Mouse (Mus musculus): ENCODE data around the gene Ctcf.

GRCm38 (mm10) chr8:105604804-105605381 lies 31.5 kb upstream of the Ctcf start, which contains the start of gene Ripor1:
- peak; percentile 87 for TF ChIP-seq POLR2A (IDR thresholded peaks at IDR 0.05; ENCODE audit: low read depth, low read length)
- peak; percentile 47; the same call in 1 of the 2 replicates for TF ChIP-seq CTCF (IDR thresholded peaks at IDR 0.05; ENCODE audit: borderline replicate concordance, insufficient read depth, low read length)
